Mouse (Mus musculus): Measurements from ENCODE around the gene Cdkl4. TPM values are rescaled to one million over a fixed set of nuclear protein-coding genes. Genes with fewer than 3 reads are reported as not detected.
"Not testable (repeated sequence)": the region's sequence is repeated elsewhere in the genome, so short reads cannot be mapped to it uniquely, and the experiment has no call there.

Cdkl4 gene
- polyA plus RNA-seq, 1 experiment from 2014 or later: 5.4 TPM

DNA sequence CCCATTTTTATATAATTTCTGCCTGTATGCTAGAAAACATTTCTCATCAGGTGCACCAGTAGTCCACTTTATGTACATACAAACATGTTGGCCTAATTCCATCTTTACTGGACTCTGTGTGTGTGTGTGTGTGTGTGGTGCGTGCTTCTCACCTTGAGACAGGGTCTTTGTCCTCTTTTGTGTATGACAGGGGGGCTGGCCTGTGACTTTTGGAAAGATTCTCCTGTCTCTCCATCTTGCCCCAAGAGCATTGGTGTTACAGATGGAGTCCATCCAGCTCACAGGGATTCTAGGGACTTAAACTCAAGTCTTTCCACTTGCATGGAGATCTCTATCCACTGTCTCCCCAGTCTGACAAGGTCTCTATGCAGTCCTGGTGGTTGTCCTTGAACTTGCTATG, 428 bp upstream of the Cdkl4 start:
- peaks cover 12% of the 10 kb centered on the region; the same call in 1 of the 2 replicates for H3K4me1 ChIP-seq
- H3K27ac ChIP-seq (replicated peaks): no peak overlapping the region
- H3K4me2 ChIP-seq: no peak overlapping the region; the same call in 1 of the 2 replicates
- no peaks in the 10 kb centered on the region for H3K27me3 ChIP-seq (replicated peaks)
- H3K4me3 ChIP-seq (replicated peaks): no peak overlapping the region
- H3K9me3 ChIP-seq (replicated peaks): no peaks in the 10 kb centered on the region
- peaks cover 11% of the 10 kb centered on the region for H3K36me3 ChIP-seq
- no peak for ATAC-seq (ENCODE audit: low FRiP score)
- no peak overlapping the region for H3K9ac ChIP-seq (replicated peaks)
- 97% methylated on average over 1 of the region's 1 CpGs for whole genome bisulfite sequencing

DNA sequence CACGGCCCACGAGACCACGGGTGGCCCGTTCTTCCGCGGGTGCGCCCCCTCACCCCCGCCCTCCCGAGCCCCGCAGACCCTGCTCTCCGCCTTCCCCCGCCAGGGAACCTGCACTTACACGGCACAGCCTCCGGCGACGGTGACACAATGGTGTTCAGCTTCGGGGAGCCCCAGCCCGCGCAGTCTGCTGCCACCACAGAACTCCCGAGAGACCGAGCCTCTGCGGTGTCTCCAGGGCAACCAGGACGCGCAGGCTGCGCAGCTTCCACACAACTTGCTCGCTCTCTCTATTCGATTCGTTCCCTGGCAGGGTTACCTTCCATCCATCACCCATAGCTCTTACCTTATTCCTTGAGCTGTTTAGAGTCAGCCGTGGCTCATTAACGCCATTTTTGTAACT, 399 bp downstream of the Cdkl4 start:
- WGBS: 1% methylated on average over 30 of the region's 30 CpGs
- peak; percentile 93 for ATAC-seq (ENCODE audit: low FRiP score)
- Histone ChIP-seq H3K9me3 (replicated peaks) (no peaks in the 10 kb centered on the region), H3K9ac (replicated peaks) (peak overlapping the region; percentile 49), H3K27ac (replicated peaks) (no peak overlapping the region), H3K36me3 (peaks cover 11% of the 10 kb centered on the region), H3K4me1 (peaks cover 12% of the 10 kb centered on the region; the same call in 1 of the 2 replicates), H3K4me2 (peak overlapping the region; percentile 80), H3K4me3 (replicated peaks) (peak overlapping the region; percentile 46), H3K27me3 (replicated peaks) (no peaks in the 10 kb centered on the region)

DNA sequence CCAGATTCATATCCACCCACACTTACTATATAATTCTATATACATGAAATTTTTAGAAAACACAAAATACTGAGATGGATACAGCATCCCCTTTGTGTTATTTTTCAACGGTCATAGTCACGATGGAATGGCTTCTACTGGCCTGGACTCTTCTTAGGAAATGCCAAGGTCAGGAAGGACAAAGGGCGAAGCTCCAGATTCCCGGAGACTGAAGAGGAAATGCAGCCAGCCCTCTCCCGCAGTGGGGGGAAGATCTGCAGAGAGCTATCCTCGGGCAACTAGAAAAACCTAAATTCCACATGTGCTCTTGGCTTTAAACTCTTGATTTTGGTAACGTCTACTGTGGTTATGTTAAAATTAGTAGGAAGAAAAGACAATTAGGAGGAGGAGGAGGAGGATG, 2.6 kb downstream of the Cdkl4 start:
- no peaks in the 10 kb centered on the region for H3K27me3 ChIP-seq (replicated peaks)
- no peak overlapping the region for H3K4me3 ChIP-seq (replicated peaks)
- no peak for ATAC-seq (ENCODE audit: low FRiP score)
- 76% methylated on average over 7 of the region's 7 CpGs for WGBS
- peaks cover 12% of the 10 kb centered on the region; the same call in 1 of the 2 replicates for H3K4me1 ChIP-seq
- no peaks in the 10 kb centered on the region for H3K9me3 ChIP-seq (replicated peaks)
- H3K9ac ChIP-seq (replicated peaks): no peak overlapping the region
- H3K36me3 ChIP-seq: no peaks in the 10 kb centered on the region
- no peak overlapping the region for H3K4me2 ChIP-seq
- H3K27ac ChIP-seq (replicated peaks): no peak overlapping the region

DNA sequence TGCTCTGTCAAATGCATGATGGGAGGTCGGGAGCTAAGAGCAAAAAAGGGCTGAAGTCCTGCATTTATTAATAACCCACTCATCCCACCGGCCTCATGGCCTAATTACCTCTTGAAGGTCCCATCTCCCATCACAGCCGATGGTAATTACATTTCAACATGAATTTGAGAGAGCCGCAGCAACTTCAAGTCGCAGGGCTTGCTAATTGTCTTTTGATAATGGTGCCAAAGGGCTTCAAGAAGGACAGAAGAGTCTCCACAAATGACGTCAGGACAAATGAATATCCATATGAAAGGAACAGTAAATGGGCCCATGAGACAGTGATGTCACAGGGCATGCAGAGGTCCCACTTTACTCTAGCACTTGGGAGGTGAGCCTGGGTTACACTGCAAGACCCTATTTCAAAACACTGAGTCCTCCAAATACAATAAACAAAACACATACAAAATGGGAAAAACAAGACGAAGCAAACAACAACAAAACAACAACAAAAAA, 3.1 kb downstream of the Cdkl4 start:
- WGBS: 66% methylated on average over 7 of the region's 7 CpGs

DNA sequence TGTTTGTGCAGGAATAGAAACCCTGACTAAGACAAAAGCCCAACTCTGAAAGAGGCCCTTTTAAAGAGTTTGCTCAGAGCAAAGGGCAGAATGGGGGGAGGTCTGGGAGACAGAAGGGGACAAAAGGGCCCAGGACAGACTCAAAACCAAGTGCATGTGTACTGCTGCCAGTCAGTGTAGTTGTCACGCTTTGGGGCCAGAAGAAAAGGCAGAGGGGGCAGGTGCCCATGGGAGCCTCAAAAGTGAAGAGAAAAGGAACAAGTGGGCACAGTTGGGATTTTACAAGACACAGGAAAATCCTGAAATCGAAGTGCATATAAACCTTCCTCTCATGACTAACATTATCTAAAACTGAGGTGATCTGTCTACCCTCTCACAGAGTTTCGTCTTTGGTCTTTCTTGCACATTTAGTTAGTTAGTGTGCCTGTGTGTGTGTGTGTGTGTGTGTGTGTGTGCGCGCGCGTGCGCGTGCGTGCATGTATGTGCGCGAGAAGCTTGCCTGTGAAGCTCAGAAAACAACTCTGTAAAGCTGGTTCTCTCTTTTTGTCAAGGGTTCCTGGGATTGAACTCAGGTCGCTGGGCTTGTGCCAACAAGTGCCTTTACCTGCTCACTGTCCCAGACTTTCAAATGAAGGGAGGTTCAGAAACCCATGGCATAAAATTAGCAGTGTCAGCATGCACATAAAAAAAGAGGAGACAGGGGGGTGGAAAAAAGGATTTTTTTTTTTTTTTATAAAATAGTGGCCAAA, 5.3 kb downstream of the Cdkl4 start:
- no peak for ATAC-seq (ENCODE audit: low FRiP score)
- Histone ChIP-seq H3K9ac (replicated peaks) (no peak overlapping the region), H3K36me3 (no peaks in the 10 kb centered on the region), H3K4me1 (peaks cover 8% of the 10 kb centered on the region; the same call in 1 of the 2 replicates), H3K9me3 (replicated peaks) (no peaks in the 10 kb centered on the region), H3K27me3 (replicated peaks) (no peaks in the 10 kb centered on the region), H3K4me2 (no peak overlapping the region), H3K27ac (replicated peaks) (no peak overlapping the region), H3K4me3 (replicated peaks) (no peak overlapping the region)
- 90% methylated on average over 13 of the region's 13 CpGs for WGBS

More for the DNA sequence above, 3.1 kb downstream of the Cdkl4 start:
- Histone ChIP-seq H3K36me3 (no peaks in the 10 kb centered on the region), H3K27me3 (replicated peaks) (no peaks in the 10 kb centered on the region), H3K4me3 (replicated peaks) (no peak overlapping the region), H3K9ac (replicated peaks) (no peak overlapping the region), H3K27ac (replicated peaks) (no peak overlapping the region), H3K4me2 (no peak overlapping the region), H3K4me1 (peaks cover 12% of the 10 kb centered on the region; the same call in 1 of the 2 replicates), H3K9me3 (replicated peaks) (no peaks in the 10 kb centered on the region)
- ATAC-seq (ENCODE audit: low FRiP score): no peak

DNA sequence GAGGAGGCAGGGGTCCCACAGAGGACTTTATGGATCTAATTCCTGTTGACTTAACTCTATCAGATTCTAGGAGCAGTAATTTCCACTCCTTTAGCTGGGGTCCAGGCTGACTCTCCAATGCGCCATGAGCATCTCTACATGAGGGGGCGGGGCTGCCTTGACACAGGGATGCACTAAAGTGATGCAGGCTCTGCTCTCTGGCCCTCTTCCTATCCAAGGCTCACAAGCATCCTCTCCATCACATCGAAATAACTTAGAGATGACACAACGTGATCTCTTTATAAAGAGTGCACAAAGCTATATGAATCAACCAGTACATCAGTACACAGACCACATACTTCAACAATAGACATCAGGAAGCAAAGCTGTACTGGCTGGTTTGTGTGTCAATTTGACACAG, 6.2 kb downstream of the Cdkl4 start:
- Histone ChIP-seq H3K27ac (replicated peaks) (no peak overlapping the region), H3K27me3 (replicated peaks) (no peaks in the 10 kb centered on the region), H3K36me3 (no peaks in the 10 kb centered on the region), H3K9ac (replicated peaks) (no peak overlapping the region), H3K4me1 (no peaks in the 10 kb centered on the region), H3K9me3 (replicated peaks) (no peaks in the 10 kb centered on the region), H3K4me3 (replicated peaks) (no peak overlapping the region), H3K4me2 (no peak overlapping the region)
- ATAC-seq (ENCODE audit: low FRiP score): no peak
- WGBS: 93% methylated on average over 4 of the region's 4 CpGs

DNA sequence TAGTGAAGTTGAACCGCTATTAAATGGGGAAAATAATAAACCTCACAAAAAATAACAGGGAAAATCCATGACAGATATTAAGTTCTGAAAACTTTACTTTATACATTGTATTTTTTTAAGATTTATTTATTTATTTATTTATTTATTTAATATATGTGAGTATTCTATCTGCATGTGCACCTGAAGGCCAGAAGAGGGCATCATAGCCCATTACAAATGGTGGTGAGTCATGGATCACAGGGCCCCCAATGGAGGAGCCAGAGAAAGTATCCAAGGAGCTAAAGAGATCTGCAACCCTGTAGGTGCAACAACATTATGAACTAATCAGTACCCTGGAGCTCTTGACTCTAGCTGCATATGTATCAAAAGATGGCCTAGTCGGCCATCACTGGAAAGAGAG, 7.9 kb downstream of the Cdkl4 start:
- not testable (repeated sequence) for H3K27ac ChIP-seq (replicated peaks); H3K9me3 ChIP-seq (replicated peaks); H3K9ac ChIP-seq (replicated peaks); H3K4me3 ChIP-seq (replicated peaks); H3K4me2 ChIP-seq; H3K4me1 ChIP-seq; ATAC-seq (ENCODE audit: low FRiP score); H3K36me3 ChIP-seq; H3K27me3 ChIP-seq (replicated peaks)
- WGBS: 88% methylated on average over 1 of the region's 2 CpGs

DNA sequence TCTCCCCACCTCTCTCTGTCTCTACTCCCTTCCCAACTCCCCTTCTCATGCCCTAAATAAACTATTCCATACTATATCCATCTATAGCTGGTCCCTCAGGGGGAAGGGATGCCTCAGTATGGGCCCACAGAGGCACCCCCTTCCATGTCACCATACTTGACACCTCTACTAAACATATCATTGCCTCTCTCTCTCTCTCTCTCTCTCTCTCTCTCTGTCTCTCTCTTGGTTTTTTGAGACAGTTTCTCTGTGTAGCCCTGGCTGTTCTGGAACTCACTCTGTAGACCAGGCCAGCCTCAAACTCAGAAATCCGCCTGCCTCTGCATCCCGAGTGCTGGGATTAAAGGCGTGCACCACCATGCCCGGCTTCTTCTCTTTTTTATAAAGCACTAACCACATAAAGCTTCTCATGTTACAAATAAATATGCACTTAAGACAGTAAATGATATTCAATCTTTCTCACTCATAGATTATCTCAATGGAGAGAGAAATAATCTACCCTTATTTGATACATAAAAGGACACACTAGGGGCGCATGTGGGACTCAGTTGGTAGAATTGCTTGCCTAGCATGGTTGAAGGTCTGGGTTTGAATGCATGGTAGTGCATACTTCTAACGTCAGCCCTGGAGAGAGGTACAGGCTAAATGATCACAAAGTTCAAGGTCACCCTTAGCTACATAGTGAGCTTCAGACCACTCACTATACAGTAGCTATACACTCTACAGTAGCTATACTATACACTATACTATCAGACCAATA, 8.6 kb downstream of the Cdkl4 start:
- Histone ChIP-seq H3K9me3 (replicated peaks) (peaks cover 3% of the 10 kb centered on the region; the same call in 1 of the 2 replicates), H3K36me3 (peaks cover 14% of the 10 kb centered on the region), H3K27me3 (replicated peaks) (no peaks in the 10 kb centered on the region), H3K27ac (replicated peaks) (no peak overlapping the region), H3K4me2 (no peak overlapping the region), H3K4me1 (no peaks in the 10 kb centered on the region), H3K4me3 (replicated peaks) (no peak overlapping the region), H3K9ac (replicated peaks) (no peak overlapping the region)
- 94% methylated on average over 6 of the region's 6 CpGs for WGBS
- ATAC-seq (ENCODE audit: low FRiP score): no peak

DNA sequence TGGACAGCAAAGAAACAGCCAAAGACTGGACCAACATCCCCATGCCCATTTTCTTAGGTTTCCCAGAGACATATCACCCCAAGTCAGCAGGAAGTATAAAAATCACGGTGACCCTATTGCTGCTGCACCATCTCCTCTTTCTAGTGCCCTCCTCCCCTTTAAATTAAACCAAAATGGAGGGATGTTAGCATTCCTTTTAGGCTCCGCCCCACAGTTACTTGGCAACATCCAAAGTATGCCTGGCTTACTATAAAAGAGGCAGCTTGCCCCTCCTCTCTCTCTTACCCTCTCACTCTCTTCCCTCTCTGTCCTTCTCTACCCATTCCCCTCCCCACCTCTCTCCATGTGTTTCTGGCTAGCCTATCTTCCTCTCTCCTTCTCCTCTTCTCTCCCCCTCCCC, 9.2 kb downstream of the Cdkl4 start:
- Histone ChIP-seq H3K27ac (replicated peaks) (no peak overlapping the region), H3K9me3 (replicated peaks) (peaks cover 3% of the 10 kb centered on the region; the same call in 1 of the 2 replicates)
- WGBS: 87% methylated on average over 2 of the region's 2 CpGs

DNA sequence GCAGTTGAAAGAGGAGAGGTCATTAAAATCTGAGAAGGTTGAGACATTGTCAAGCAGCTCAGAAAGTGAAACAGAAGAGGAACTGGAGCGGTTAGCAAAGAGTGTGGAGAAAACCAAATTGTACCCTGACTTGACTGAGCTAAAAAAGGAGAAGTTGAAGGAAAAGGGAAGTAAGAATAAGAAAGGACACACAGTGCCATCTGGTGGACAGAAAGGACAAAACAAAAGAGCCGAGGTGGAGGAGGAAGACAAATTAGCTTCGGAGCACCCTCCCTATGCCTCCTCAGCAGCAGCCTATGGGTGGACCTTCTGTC, 13.0 kb downstream of the Cdkl4 start:
- Histone ChIP-seq H3K9me3 (replicated peaks) (peaks cover 3% of the 10 kb centered on the region; the same call in 1 of the 2 replicates), H3K4me3 (replicated peaks) (no peak overlapping the region), H3K4me2 (no peak overlapping the region), H3K36me3 (peaks cover 14% of the 10 kb centered on the region), H3K27ac (replicated peaks) (no peak overlapping the region), H3K9ac (replicated peaks) (no peak overlapping the region), H3K4me1 (0 out of 2 replicates have a peak, but pooled peaks cover 3% of the 10 kb centered on the region), H3K27me3 (replicated peaks) (no peaks in the 10 kb centered on the region)
- ATAC-seq (ENCODE audit: low FRiP score): no peak
- 72% methylated on average over 3 of the region's 3 CpGs for WGBS

More for the DNA sequence above, 9.2 kb downstream of the Cdkl4 start:
- Histone ChIP-seq H3K4me1 (no peaks in the 10 kb centered on the region), H3K27me3 (replicated peaks) (no peaks in the 10 kb centered on the region), H3K36me3 (peaks cover 14% of the 10 kb centered on the region), H3K4me3 (replicated peaks) (no peak overlapping the region), H3K9ac (replicated peaks) (no peak overlapping the region), H3K4me2 (no peak overlapping the region)
- ATAC-seq (ENCODE audit: low FRiP score): no peak

DNA sequence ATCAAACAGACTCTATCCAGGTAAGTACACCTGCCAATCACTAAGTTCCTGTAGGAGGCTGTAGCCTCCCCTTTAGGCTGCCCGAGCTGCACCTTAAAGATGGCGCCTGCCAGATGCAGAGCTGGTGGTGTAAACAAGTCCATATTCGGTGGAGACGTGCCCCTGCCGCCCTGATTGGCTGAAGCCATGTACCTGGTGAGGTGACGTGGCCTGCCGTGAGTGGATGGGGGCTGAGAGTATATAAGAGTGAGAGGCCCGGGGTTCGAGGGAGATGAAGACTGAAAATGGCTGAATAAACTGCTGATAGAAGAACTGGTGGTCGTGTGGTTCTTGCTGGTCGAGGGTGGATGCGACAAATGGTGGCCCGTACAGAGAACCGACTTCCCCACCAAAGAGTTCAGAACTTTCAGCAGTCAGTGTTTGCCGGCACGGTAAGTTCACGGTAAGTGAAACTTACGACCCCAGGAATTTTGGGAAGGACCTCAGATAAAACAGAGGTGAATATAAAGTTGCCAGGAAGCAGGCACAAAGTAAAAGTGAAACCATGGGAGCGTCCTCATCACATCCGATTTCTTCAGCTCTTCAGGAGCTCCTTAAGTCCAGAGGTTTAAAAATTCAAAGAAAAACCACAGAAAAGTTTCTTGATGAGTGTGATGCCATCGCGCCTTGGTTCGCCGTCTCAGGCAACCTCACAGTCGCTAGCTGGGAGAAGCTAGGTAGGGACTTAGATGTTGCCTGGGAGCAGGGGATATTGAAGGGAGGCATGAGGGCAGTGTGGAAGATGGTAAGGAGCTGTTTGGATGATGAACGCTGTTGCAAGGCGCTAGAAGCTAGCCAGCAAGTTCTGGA, 13.6 kb downstream of the Cdkl4 start:
- H3K27me3 ChIP-seq (replicated peaks); H3K9me3 ChIP-seq (replicated peaks); H3K4me3 ChIP-seq (replicated peaks); H3K4me1 ChIP-seq; ATAC-seq (ENCODE audit: low FRiP score); H3K27ac ChIP-seq (replicated peaks); H3K4me2 ChIP-seq; H3K9ac ChIP-seq (replicated peaks): not testable (repeated sequence)
- 93% methylated on average over 27 of the region's 27 CpGs for WGBS
- peaks cover 14% of the 10 kb centered on the region for H3K36me3 ChIP-seq
